Mouse (Mus musculus) spleen, adult 2 months (tissue): ENCODE measurements around the gene Slc22a3.

Source experiments
- CTCF ChIP-seq: fragments of 200-500 bp; IDR thresholded peaks from 2 replicates; pipeline ENCODE4 v1.5.1; 2011; ENCODE audit warnings: mild to moderate bottlenecking, inconsistent platforms; ENCODE audit not compliant: insufficient read depth, insufficient read length, insufficient replicate concordance; ENCODE audit errors: extremely low read depth
- POLR2A ChIP-seq: fragments of 200-500 bp; IDR thresholded peaks from 2 replicates; pipeline ENCODE4 v1.6.1; 2011; ENCODE audit warnings: low read depth, low read length, inconsistent platforms

DNA sequence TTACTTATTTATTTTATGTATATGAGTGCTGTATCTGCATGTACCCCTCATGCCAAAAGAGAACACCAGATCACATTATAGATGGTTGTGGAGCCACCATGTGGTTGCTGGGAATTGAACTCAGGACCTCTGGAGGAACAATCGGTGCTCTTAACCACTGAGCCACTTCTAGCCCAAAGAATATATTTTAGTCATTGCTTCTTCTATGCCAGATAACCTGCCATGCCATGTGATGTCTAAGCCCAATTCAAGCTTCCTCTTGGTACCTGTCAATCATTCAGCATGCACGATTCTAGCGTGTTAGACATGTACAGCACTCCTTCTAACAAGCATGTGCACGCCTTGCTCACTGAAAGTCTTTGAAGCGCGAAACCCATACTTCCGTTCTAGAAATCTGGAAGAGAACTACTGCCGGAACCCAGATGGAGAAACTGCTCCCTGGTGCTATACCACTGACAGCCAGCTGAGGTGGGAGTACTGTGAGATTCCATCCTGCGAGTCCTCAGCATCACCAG lies 111.3 kb downstream of the Slc22a3 start:
- TF ChIP-seq CTCF (no peak), POLR2A (no peak)
